Mouse (Mus musculus) lung, adult 2 months (tissue): Measurements from ENCODE around the gene Tgfbr1.

Experiments
- CTCF ChIP-seq: fragments of 200-500 bp; IDR thresholded peaks from 2 replicates; pipeline ENCODE4 v1.5.1; 2011; ENCODE audit warnings: mild to moderate bottlenecking, low read length, control low read depth; ENCODE audit not compliant: insufficient read depth
- POLR2A ChIP-seq: fragments of 200-500 bp; IDR thresholded peaks from 2 replicates; pipeline ENCODE4 v1.6.1; 2011; ENCODE audit warnings: low read depth, mild to moderate bottlenecking, control low read depth, low read length, borderline replicate concordance; ENCODE audit errors: extremely low read depth

- TF ChIP-seq POLR2A: no peak
- no peak for TF ChIP-seq CTCF
Measured at GRCm38 (mm10) chr4:47440951-47441350, 87.9 kb downstream of the Tgfbr1 start.
